Mouse (Mus musculus): ENCODE data around the gene Tmem171.

Gene Tmem171

DNA sequence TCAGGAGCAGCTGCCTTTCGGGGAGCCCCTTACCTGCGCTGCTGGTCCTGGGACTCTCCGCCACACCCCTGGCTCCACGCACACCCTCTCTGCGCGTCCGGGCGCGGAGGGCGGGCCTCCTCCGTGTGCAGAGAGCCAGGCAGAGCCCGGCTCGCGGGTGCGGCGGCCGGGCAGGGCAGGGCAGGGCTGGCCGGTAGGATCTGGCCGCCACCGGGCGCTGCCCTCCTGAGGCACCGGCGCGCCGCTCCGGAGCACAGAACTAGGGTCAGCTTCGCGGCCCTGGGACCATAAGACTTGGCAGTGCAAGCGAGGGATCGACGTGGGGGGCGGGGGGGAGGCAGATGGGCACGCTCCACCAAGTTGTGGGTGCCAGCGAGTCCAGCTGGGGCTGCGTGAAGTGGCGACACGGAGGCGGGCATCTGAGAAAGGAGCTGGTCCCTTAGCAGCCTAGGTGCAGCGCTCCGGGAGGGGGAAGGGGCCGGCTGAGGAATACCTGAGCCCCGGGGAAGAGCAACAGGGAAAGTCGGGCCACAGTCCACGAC is at the start of gene Tmem171:
Gene Tmem171 (minus strand): TSS at position 62 of the 542 bp plus-strand sequence.
- DNase-seq (ENCODE audit: low read depth, low spot score): peak; percentile 20

DNA sequence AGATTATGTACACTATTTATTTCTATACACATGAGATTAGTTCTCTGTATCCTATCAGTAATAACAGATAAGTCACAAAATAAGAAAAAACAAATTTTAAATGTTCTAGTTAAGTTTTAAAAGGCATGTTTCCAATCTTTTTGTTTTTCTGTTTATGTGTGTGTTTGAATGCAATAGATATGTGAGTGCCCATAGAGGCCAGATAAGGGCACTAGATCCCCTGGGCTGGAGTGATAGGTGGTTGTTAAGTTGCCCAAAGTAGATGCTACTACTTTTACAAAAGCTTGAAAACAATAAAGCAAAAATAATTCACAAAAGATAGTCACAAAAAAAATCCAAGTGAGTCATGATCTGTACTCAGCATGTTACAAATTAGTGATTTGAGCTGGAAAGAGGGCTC is 49.2 kb upstream of the Tmem171 start:
- no peak for DNase-seq (ENCODE audit: low read depth, low spot score)

DNA sequence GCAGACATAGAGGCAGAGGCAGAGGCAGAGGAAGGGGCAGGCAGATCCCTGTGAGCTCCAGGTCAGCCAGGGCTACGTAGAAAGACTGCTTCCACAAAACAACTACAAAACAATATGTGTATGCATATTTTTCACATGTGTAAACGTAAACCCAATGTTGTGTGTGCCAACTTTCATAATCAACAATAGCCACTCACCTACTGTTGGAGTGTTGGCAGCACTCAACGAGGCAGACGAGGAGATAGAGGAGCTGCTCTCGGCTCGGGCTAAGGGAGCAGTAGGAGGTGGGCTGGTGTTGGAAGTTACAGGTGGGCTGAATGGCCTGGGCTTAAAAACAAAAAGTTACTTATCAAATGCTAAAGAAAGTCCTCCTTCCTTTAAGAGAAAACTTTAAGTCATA is 48.6 kb upstream of the Tmem171 start:
- DNase-seq (ENCODE audit: low read depth, low spot score): no peak

DNA sequence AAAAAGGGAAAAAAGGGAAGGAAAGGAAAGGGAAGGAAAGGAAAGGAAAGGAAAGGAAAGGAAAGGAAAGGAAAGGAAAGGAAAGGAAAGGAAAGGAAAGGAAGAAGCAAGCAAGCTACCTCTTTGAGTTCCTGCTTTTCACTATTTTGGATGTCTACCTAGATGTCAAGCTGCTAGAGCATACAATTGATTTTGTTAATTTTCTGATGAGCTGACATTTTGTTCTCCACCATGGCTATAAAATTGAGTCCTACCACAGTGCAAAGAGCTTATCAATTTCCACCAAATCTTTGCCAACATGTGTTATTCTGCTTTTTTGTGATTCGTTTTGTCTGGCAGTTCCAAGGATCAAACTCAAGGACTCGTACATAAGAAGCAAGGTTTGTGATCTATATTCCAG is 43.6 kb upstream of the Tmem171 start:
- DNase-seq (ENCODE audit: low read depth, low spot score): no peak

DNA sequence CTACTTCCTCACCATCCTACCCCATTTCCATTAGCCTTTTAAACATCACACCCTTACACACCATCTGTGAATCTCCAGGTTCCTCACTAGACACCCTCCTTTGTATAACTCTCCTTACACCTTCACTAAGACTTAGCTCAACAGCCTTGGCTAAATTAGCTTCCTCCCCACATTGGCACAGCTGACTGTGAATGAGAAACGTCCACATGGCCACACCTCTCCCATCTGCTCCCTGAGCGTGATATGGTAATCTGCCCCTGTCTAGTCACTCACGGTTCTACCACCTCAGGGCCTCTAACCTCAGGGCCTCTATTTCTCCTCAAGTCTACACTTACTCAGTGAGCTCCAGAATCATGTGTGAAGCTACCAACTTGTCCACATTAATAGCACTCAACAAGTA is 38.7 kb upstream of the Tmem171 start:
- no peak for DNase-seq (ENCODE audit: low read depth, low spot score)

DNA sequence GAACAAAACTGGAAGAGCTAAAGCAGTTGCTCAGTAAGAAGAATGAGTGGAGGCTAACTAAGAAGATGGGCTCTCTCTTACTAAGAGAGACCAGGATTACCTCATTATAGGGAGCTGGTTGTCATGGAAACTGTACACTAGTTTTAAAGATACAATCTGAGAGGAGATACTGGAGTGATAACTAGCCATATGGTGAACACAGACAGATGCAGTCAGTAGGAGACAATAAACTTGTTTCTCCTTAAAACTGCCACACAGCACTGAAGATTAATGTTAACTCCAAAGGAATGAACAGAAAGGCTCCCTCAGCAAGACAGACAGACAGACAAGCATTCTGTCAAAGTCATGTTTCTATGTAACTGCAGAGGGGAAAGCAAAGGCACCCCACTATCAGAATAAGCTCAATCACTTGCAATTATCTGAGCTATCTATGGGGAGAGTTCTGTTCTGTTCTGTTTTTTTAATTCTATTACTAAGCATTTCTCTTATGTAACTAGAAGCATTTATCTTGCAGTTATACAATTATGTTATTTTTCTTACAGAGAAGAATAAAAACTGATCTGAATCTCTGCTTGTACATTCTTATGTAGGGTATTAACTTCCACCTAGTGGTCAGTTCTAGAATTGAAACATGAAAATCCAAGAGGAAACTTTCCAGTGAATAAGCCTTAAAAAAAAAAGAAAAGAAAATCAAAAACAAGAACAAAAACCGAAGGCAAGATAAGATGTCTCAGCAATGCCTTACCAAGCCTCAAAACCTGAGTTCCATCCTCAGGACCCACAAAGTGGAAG is 34.8 kb upstream of the Tmem171 start:
- DNase-seq (ENCODE audit: low read depth, low spot score): no peak

DNA sequence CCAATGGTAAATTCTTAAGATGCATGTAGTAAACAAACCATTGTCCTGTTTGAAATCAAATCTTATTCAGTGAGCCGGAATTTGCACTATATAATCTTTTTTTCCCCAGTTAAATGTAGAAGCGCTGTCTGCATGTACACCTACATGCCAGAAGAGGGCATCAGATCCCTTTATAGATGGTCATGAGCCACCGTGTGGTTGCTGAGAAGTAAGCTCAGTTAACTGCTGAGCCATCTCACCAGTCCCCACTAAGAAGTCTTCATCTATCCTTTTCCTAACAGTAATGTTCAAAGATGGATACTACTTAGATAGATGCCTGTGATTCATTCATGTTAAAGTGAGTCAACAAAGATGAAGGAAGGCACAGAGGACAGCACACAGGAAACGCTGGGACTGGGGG is 31.9 kb upstream of the Tmem171 start:
- peak; percentile 46 for DNase-seq (ENCODE audit: low read depth, low spot score)

DNA sequence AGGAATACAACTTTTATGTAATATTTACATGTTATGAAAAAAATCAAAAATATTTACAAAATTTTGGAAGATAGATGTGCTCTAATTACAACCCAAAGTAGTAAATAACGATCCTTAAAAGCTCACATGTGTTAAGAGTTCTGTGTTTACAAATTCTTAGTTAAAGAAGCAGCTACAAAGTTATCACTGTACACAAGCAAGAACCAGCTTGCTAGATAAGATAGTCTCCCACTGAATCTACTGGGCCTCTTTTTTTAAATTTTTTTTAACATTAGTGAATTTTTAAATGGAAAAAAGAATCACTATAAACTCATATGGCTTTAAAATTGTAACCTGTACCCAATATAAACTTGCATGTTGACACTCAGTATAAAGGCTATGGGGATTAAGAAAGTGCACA is 28.8 kb upstream of the Tmem171 start:
- DNase-seq (ENCODE audit: low read depth, low spot score): no peak

DNA sequence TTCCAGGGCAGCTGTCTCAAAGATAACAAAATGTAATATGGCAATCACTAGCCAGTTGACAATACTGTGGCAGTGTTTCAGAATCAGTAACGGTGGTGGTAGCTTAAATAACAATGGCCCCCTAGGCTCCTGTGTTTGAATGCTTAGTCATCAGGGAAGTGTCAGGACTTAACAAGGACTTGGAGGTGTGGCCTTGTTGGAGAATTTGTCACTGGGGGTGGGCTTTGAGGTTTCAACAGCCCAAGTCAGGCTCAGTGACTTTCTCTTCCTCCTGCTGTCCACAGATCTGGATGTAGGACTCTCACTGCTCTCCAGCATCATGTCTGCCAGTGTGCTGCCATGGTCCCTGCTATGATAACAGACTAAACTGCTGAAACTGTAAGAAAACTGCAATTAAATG is 27.7 kb upstream of the Tmem171 start:
- peak; percentile 84 for DNase-seq (ENCODE audit: low read depth, low spot score)

DNA sequence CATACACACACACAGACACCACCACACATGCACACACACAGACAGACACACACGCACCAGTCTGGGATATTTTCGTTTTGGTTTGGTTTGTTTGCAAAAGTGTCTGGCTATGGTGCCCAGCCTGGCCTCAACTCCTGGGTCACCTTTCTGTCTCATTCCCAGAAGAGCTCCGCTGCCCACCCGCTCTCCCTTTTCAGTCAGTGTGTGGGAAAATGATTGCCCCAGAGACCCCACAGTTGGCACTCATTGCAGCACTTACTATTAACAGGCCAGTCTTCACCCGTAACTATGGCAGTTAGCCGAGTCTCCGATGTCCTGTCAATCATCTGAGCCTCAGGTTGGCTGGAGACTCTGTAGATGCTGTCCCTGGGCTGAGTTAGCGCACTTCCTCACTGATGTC is 21.5 kb upstream of the Tmem171 start:
- DNase-seq (ENCODE audit: low read depth, low spot score): no peak

DNA sequence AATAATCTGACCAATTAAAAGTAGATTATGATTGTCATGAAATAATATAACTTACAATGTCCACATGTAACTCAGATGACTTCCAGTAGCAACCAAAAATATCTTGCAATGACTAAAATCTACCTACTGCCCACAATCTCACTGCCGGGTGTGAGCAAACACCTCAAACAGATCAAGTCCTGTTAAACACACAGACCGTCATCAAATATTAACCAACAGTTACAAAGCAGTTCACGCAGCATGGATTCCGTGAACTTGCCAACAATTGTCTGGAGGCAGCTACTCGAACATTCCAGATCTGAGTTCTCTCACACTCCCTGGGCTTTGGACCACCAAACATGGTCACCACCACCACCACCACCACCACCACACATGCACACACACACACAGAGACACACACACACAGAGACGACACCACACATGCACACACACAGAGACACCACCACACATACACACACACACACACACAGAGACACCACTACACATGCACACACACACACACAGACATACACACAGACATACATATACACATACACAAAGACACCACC is 20.9 kb upstream of the Tmem171 start:
- DNase-seq (ENCODE audit: low read depth, low spot score): peak; percentile 12

DNA sequence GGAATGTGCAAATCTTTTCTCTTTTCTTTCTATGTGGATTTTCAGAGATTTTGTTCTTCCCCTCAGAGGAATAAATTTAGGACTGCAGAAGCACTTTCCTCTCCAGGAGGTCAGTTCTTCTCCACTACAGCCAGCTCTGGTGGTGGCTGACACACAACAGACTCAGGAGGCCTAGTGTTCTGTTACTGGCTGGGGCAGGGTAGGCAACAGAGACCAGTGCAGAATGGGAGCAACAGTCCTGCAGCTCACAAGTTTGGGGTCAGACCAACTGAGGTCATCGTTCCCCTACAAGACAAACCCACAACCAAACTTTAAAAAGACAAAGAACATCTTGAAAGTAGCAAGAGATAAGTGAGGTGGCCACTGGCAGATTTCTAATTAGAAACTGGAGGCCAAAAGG is 16.0 kb upstream of the Tmem171 start:
- no peak for DNase-seq (ENCODE audit: low read depth, low spot score)

DNA sequence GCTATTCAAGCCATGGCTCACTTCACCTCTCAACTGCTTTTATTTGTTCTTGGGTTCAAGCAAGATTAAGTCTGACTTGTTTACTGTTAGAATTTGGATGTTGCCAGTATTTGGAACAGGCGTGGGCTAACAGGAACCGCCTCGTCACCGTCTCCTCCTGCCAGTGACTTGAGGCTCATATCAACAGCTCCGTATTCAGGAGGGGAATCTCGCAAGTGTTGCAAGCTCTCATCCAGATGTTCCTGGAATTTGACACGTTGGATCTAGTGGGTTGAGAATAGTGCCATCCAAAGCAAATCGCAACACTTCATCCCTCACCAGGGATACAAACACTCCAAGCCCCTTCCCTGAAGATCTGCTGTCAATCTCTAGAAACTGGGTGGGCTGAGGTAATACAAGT is 15.6 kb upstream of the Tmem171 start:
- DNase-seq (ENCODE audit: low read depth, low spot score): no peak

DNA sequence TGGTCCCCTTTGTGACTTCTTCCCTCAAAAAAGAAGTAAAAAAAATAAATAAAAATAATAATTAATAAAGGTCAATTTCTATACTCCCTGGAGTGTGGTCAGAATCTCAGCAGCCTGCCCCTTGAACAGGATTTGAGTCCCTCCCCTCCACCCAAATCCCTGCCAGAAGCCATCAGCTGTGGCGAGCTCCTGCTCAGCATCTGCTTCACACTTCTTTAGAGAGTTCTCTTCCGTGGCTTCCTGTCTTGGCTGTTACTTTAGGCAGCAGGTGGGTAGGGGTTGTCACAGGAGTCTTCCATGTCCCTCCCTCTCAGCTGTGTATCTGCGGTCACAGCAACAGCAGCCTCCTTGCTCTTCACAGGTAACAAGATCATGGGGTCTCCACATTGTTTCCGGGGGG is 10.9 kb upstream of the Tmem171 start:
- DNase-seq (ENCODE audit: low read depth, low spot score): no peak

DNA sequence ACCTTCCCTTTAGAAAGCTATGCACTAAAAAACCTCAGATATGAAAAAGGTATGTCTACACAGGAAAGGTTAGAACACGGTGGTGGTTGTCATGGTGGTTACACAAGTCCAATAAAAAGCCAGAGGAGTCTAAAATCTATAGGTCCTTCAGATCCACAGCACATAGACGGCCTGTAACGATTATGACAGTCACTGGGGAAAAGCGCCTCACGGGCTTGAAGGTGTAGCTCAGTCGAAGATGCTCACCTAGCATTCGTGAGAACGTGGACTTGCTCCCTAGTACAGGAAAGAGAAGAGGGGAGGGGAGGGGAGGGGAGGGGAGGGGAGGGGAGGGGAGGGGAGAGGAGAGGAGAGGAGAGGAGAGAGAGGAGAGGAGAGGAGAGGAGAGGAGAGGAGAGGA is 9.2 kb upstream of the Tmem171 start:
- no peak for DNase-seq (ENCODE audit: low read depth, low spot score)

DNA sequence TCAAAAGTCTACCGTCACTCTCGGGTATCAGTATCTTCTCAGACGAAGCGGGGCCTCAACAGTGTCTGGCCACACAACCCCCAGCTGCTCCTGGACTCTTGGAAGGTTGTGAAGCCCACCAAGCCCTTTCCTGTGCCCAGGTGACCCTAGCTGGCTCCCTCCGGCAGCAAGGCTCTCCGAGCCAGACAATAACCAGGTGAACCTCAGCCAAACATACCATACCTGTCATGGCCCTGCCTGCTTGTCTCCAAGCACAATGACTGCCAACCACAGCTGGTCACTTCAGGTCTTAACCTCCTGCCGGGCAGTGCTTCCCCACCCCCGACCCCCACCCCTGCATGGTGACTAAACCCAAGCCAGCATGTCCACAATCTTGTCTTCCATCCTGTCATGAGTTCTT is 7.7 kb upstream of the Tmem171 start:
- no peak for DNase-seq (ENCODE audit: low read depth, low spot score)

DNA sequence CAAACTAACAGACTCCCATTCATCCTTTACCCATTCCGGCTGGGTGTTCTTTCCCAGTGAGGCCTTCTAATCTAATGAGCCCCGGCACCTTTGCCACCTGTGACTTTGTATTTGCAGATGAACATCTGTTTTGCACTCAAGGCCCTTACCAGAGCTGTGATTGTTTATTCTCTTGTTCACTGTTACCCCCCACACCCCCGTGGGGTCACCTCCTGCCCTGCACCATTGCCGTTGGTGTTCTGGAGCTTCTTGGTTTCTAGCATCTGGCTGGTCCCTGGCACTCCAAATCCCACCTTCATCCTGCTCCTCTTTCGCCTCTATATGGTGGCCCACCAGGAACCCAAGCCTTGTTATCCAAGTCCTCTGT is 6.7 kb upstream of the Tmem171 start:
- no peak for DNase-seq (ENCODE audit: low read depth, low spot score)

DNA sequence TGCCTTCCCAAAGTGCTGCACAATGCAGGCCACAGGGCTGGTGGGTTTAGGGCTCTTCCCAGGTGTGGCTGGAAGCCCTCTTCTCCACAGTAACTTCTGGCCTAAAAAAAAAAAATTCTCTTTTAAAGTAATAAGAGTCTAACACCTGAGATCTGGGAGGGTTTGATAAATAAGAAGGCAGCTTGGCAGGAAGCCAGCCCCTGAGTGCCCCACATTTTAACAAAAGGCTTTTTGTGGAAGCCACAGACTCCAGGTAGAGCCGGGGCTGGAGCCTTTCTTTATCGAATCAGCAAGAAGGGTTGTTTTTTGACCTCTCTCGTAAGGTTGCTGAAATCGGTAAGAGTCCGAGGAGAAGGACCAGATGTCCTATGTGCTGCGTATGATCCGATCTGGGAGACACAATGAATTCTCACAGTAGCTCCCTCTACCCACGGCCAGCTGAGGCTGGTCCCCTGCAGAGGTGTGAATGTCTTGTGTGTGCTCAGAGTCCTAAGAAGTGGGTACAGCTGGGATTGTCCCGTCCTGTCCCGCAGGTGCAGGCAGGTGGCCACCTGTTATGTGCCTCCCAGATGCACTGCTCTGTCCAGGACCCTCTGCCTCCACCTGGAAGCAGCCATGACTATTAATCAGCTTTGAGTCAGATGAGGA is 6.2 kb upstream of the Tmem171 start:
- DNase-seq (ENCODE audit: low read depth, low spot score): no peak

DNA sequence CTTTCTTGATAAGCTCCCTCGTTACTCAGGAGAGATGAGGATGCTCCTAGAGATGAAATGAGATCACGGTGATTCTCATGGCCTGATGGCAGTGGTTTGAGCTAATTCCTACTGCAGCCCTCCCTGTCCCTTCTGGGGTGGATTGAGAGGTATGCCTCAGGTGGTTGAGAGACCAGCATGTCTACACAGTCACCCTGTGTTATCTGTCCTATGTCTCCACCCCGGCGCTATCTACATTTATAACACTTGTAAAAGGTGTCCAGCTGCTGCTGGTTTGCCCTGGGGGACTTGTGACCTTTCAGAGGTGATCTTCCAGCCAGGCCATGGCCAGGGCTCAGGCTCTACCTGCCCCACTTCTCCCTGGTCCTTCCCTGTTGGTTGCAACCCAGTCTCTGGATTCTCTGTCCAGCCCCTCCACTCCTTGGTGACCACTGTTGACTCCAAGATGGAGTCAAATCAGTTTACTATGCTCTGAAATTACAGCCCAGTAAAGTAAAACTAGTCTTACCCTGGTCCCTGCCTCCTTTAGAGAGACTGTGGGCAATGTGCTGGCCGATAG is 5.4 kb upstream of the Tmem171 start:
- no peak for DNase-seq (ENCODE audit: low read depth, low spot score)

DNA sequence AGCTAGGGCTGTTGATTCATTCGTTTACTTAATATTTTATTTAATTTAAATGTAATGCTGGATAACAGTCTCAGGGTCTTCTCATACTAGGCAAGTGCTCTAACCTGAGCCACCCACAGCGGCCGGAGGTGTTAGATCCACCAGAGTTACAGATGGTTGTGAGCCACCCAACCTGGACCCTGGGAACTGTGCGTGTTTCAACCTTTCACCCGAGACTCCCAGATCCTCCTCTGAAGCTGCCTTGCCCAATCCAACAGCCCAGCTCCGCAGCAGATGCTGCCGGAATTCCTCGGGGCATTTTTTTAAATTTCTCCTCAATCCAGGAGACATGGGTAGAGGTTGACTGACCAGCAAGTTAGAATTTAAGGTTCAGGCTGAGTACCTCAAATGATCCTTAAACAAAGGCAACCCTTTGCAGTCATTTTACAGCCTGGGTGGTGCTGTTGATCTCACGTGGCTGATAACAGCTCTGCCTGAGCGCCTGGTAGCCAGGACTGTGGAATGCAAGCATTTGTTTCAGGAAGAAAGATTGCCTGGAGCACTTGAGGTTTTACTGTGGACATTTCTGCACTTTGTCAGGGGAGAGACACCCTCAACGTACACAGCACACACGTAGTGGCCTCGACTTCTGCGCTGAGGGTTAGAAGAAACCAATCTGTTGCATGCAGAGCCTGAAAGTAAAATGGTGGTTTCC is 4.6 kb upstream of the Tmem171 start:
- peak; percentile 30 for DNase-seq (ENCODE audit: low read depth, low spot score)

DNA sequence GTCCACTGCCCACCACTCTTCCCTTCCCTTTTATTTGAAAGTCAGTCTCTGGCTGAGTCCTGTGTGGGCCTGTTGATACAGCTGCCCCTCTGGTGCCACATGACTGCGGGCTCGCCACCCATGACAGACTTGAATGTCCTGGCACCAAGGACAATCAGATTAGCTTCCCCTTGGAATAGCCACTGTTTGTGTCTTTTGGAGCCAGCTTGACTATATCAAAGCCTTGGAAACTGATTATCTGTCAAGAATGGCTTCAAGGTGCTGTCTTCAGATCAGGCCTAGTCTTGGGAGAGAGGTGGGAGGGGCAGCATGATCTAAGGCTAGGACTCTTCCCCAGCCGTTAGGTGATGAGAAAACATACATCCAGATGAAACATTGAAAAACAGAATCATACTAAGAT is 2.1 kb upstream of the Tmem171 start:
- DNase-seq (ENCODE audit: low read depth, low spot score): no peak

DNA sequence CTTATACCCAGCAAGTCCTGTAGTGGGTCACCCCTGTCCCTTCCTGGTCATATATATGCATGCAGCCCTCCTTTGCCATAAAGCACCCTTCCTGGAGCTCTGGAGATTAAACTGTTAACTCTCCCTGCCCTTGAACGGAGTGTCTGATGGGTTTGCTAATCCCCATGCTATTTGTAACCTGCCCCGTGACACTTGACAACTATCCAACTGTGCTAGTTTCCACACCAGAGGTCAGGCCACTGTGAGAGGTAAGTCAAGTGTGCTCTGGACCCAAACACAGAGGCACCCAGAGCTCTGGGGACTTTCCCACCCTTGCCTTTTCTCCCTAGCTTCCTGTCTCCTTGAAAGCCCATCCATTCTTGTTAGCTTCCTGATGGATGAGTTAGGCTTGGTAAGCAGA is 912 bp upstream of the Tmem171 start:
- DNase-seq (ENCODE audit: low read depth, low spot score): peak; percentile 10

Measured in ZHBTc4 (cell line).